Mouse (Mus musculus): ENCODE measurements around the gene Ahcyl1. TPM values are rescaled to one million over a fixed set of nuclear protein-coding genes. Genes with fewer than 3 reads are reported as not detected.
A peak's percentile ranks its signal among the peaks of the same experiment; 100 is the strongest.

Gene Ahcyl1
- polyA plus RNA-seq, 1 experiment = 72.1 TPM

GRCm38 (mm10) chr3:107667426-107667825 is 28.9 kb downstream of the Ahcyl1 start:
- Histone ChIP-seq H3K27me3 (ENCODE audit: control insufficient read depth, insufficient read depth, insufficient read length) (no peaks in the 10 kb centered on the region), H3K79me3 (ENCODE audit: low read depth) (no peaks in the 10 kb centered on the region), H3K4me3 (ENCODE audit: insufficient read depth, poor library complexity, severe bottlenecking) (no peak overlapping the region), H3K36me3 (ENCODE audit: control insufficient read depth, insufficient read depth) (peaks cover 99% of the 10 kb centered on the region), H3K79me2 (ENCODE audit: control insufficient read depth, insufficient read depth) (no peaks in the 10 kb centered on the region), H3ac (ENCODE audit: control insufficient read depth, insufficient read length, low read depth) (no peak overlapping the region)
- TF ChIP-seq CEBPB (IDR thresholded peaks at IDR 0.05; ENCODE audit: low read depth) (no peak), MYOD1 (IDR thresholded peaks at IDR 0.05; ENCODE audit: control insufficient read depth, insufficient read length, low read depth) (no peak), FOSL1 (IDR thresholded peaks at IDR 0.05; ENCODE audit: insufficient read depth, low read length, poor library complexity, severe bottlenecking) (no peak), USF1 (IDR thresholded peaks at IDR 0.05; ENCODE audit: low read depth) (no peak), CTCF (IDR thresholded peaks at IDR 0.05; ENCODE audit: control insufficient read depth, insufficient read depth, insufficient read length) (no peak), MAX (IDR thresholded peaks at IDR 0.05) (no peak), MYOG (IDR thresholded peaks at IDR 0.05; ENCODE audit: control insufficient read depth, extremely low read depth, insufficient read length) (no peak)

GRCm38 (mm10) chr3:107664641-107665040 is 31.7 kb downstream of the Ahcyl1 start:
- peaks cover 99% of the 10 kb centered on the region for H3K36me3 ChIP-seq (ENCODE audit: control insufficient read depth, insufficient read depth)
- no peak for TF ChIP-seq MYOD1 (IDR thresholded peaks at IDR 0.05; ENCODE audit: control insufficient read depth, insufficient read length, low read depth)
- no peak for TF ChIP-seq FOSL1 (IDR thresholded peaks at IDR 0.05; ENCODE audit: insufficient read depth, low read length, poor library complexity, severe bottlenecking)
- TF ChIP-seq CTCF (IDR thresholded peaks at IDR 0.05; ENCODE audit: control insufficient read depth, insufficient read depth, insufficient read length) = no peak
- TF ChIP-seq USF1 (IDR thresholded peaks at IDR 0.05; ENCODE audit: low read depth) = no peak
- TF ChIP-seq MYOG (IDR thresholded peaks at IDR 0.05; ENCODE audit: control insufficient read depth, extremely low read depth, insufficient read length) = no peak
- TF ChIP-seq CEBPB (IDR thresholded peaks at IDR 0.05; ENCODE audit: low read depth) = no peak
- no peak for TF ChIP-seq MAX (IDR thresholded peaks at IDR 0.05)
- no peaks in the 10 kb centered on the region for H3K79me2 ChIP-seq (ENCODE audit: control insufficient read depth, insufficient read depth)
- no peak overlapping the region for H3ac ChIP-seq (ENCODE audit: control insufficient read depth, insufficient read length, low read depth)
- H3K27me3 ChIP-seq (ENCODE audit: control insufficient read depth, insufficient read depth, insufficient read length) = no peaks in the 10 kb centered on the region
- H3K79me3 ChIP-seq (ENCODE audit: low read depth) = no peaks in the 10 kb centered on the region
- no peak overlapping the region for H3K4me3 ChIP-seq (ENCODE audit: insufficient read depth, poor library complexity, severe bottlenecking)

GRCm38 (mm10) chr3:107659000-107659399 is 37.4 kb downstream of the Ahcyl1 start:
- no peak for TF ChIP-seq MYOD1 (IDR thresholded peaks at IDR 0.05; ENCODE audit: control insufficient read depth, insufficient read length, low read depth)
- TF ChIP-seq CTCF (IDR thresholded peaks at IDR 0.05; ENCODE audit: control insufficient read depth, insufficient read depth, insufficient read length) = no peak
- TF ChIP-seq CEBPB (IDR thresholded peaks at IDR 0.05; ENCODE audit: low read depth) = no peak
- TF ChIP-seq MAX (IDR thresholded peaks at IDR 0.05) = no peak
- TF ChIP-seq FOSL1 (IDR thresholded peaks at IDR 0.05; ENCODE audit: insufficient read depth, low read length, poor library complexity, severe bottlenecking) = no peak
- no peak for TF ChIP-seq MYOG (IDR thresholded peaks at IDR 0.05; ENCODE audit: control insufficient read depth, extremely low read depth, insufficient read length)
- TF ChIP-seq USF1 (IDR thresholded peaks at IDR 0.05; ENCODE audit: low read depth) = no peak
- no peaks in the 10 kb centered on the region for H3K79me2 ChIP-seq (ENCODE audit: control insufficient read depth, insufficient read depth)
- peaks cover 64% of the 10 kb centered on the region for H3K36me3 ChIP-seq (ENCODE audit: control insufficient read depth, insufficient read depth)
- H3K4me3 ChIP-seq (ENCODE audit: insufficient read depth, poor library complexity, severe bottlenecking) = no peak overlapping the region
- no peak overlapping the region for H3ac ChIP-seq (ENCODE audit: control insufficient read depth, insufficient read length, low read depth)
- H3K79me3 ChIP-seq (ENCODE audit: low read depth) = no peaks in the 10 kb centered on the region
- H3K27me3 ChIP-seq (ENCODE audit: control insufficient read depth, insufficient read depth, insufficient read length) = no peaks in the 10 kb centered on the region

- H3K79me3 ChIP-seq (ENCODE audit: low read depth) = no peaks in the 10 kb centered on the region
- H3ac ChIP-seq (ENCODE audit: control insufficient read depth, insufficient read length, low read depth) = no peak overlapping the region
- H3K27me3 ChIP-seq (ENCODE audit: control insufficient read depth, insufficient read depth, insufficient read length) = no peaks in the 10 kb centered on the region
- H3K36me3 ChIP-seq (ENCODE audit: control insufficient read depth, insufficient read depth) = peaks cover 43% of the 10 kb centered on the region
- no peak overlapping the region for H3K4me3 ChIP-seq (ENCODE audit: insufficient read depth, poor library complexity, severe bottlenecking)
- TF ChIP-seq MYOG (IDR thresholded peaks at IDR 0.05; ENCODE audit: control insufficient read depth, extremely low read depth, insufficient read length) (no peak), MYOD1 (IDR thresholded peaks at IDR 0.05; ENCODE audit: control insufficient read depth, insufficient read length, low read depth) (no peak), FOSL1 (IDR thresholded peaks at IDR 0.05; ENCODE audit: insufficient read depth, low read length, poor library complexity, severe bottlenecking) (no peak), CEBPB (IDR thresholded peaks at IDR 0.05; ENCODE audit: low read depth) (no peak), MAX (IDR thresholded peaks at IDR 0.05) (no peak), CTCF (IDR thresholded peaks at IDR 0.05; ENCODE audit: control insufficient read depth, insufficient read depth, insufficient read length) (no peak), USF1 (IDR thresholded peaks at IDR 0.05; ENCODE audit: low read depth) (no peak)
- H3K79me2 ChIP-seq (ENCODE audit: control insufficient read depth, insufficient read depth) = no peaks in the 10 kb centered on the region
These were observed 39.5 kb downstream of the Ahcyl1 start for GRCm38 (mm10) chr3:107656888-107657287.

GRCm38 (mm10) chr3:107656151-107656550 is 40.2 kb downstream of the Ahcyl1 start:
- TF ChIP-seq FOSL1 (IDR thresholded peaks at IDR 0.05; ENCODE audit: insufficient read depth, low read length, poor library complexity, severe bottlenecking) = no peak
- TF ChIP-seq USF1 (IDR thresholded peaks at IDR 0.05; ENCODE audit: low read depth) = peak; percentile 85
- no peak for TF ChIP-seq MAX (IDR thresholded peaks at IDR 0.05)
- Histone ChIP-seq H3K27me3 (ENCODE audit: control insufficient read depth, insufficient read depth, insufficient read length) (no peaks in the 10 kb centered on the region), H3K79me2 (ENCODE audit: control insufficient read depth, insufficient read depth) (no peaks in the 10 kb centered on the region), H3K36me3 (ENCODE audit: control insufficient read depth, insufficient read depth) (peaks cover 36% of the 10 kb centered on the region), H3ac (ENCODE audit: control insufficient read depth, insufficient read length, low read depth) (no peak overlapping the region), H3K4me3 (ENCODE audit: insufficient read depth, poor library complexity, severe bottlenecking) (no peak overlapping the region), H3K79me3 (ENCODE audit: low read depth) (no peaks in the 10 kb centered on the region)

- H3ac ChIP-seq (ENCODE audit: control insufficient read depth, insufficient read length, low read depth) = no peak overlapping the region
- TF ChIP-seq MYOG (IDR thresholded peaks at IDR 0.05; ENCODE audit: control insufficient read depth, extremely low read depth, insufficient read length) (no peak), MYOD1 (IDR thresholded peaks at IDR 0.05; ENCODE audit: control insufficient read depth, insufficient read length, low read depth) (no peak), USF1 (IDR thresholded peaks at IDR 0.05; ENCODE audit: low read depth) (no peak), MAX (IDR thresholded peaks at IDR 0.05) (no peak), FOSL1 (IDR thresholded peaks at IDR 0.05; ENCODE audit: insufficient read depth, low read length, poor library complexity, severe bottlenecking) (no peak), CTCF (IDR thresholded peaks at IDR 0.05; ENCODE audit: control insufficient read depth, insufficient read depth, insufficient read length) (no peak), CEBPB (IDR thresholded peaks at IDR 0.05; ENCODE audit: low read depth) (no peak)
- no peaks in the 10 kb centered on the region for H3K27me3 ChIP-seq (ENCODE audit: control insufficient read depth, insufficient read depth, insufficient read length)
- H3K4me3 ChIP-seq (ENCODE audit: insufficient read depth, poor library complexity, severe bottlenecking) = no peak overlapping the region
- no peaks in the 10 kb centered on the region for H3K79me2 ChIP-seq (ENCODE audit: control insufficient read depth, insufficient read depth)
- H3K79me3 ChIP-seq (ENCODE audit: low read depth) = no peaks in the 10 kb centered on the region
- peaks cover 29% of the 10 kb centered on the region for H3K36me3 ChIP-seq (ENCODE audit: control insufficient read depth, insufficient read depth)
These were observed 40.9 kb downstream of the Ahcyl1 start for GRCm38 (mm10) chr3:107655491-107655890.
